17 mouse cellular contexts compared by ENCODE assay signal in genomic region chr17:64749146-64749545, GRCm38 (mm10).
"Had no signal": no experiment of that assay in that cellular context is flagged by ENCODE, and none has a peak within 500 bp of the region (broad histone marks: within the 10 kb centered on the region; RNA-seq: fewer than 3 reads in every experiment).

No protein-coding gene starts in this region.

- H3K27ac ChIP-seq: midbrain, embryonic 10.5 days; midbrain, embryonic 12.5 days; neural tube, embryonic 13.5 days; neural tube, embryonic 15.5 days had no signal

- H3K4me1 ChIP-seq: midbrain, embryonic 10.5 days; midbrain, embryonic 12.5 days; neural tube, embryonic 13.5 days; neural tube, embryonic 15.5 days had no signal

- ATAC-seq: midbrain, embryonic 16.5 days had no signal

- H3K4me3 ChIP-seq: midbrain, embryonic 10.5 days; midbrain, embryonic 12.5 days; myocyte; neural tube, embryonic 13.5 days; neural tube, embryonic 15.5 days had no signal

- H3K4me2 ChIP-seq: lung, embryonic 14.5 days; midbrain, embryonic 12.5 days; neural tube, embryonic 13.5 days; neural tube, embryonic 15.5 days had no signal

- H3K27me3 ChIP-seq: midbrain, embryonic 12.5 days; neural tube, embryonic 13.5 days; neural tube, embryonic 15.5 days had no signal

- H3K9ac ChIP-seq: lung, embryonic 14.5 days; midbrain, embryonic 12.5 days; neural tube, embryonic 13.5 days; neural tube, embryonic 15.5 days had no signal

- DNase-seq: lung, embryonic 14.5 days; lung, postnatal 10 days; midbrain, embryonic 14.5 days; retina, postnatal 1 day; right cerebral cortex, adult 18-20 months; right cerebral cortex, postnatal 25 days; right cerebral cortex, postnatal 4 days; spleen, adult 18-20 months; thymus, adult 18-20 months; thymus, postnatal 14 days; thymus, postnatal 36 days had no signal

- H3K9me3 ChIP-seq: midbrain, embryonic 12.5 days; neural tube, embryonic 15.5 days had no signal
